Comparison of ENCODE assay signal across 23 mouse cellular contexts in genomic region chr1:56675253-56675652, GRCm38 (mm10). TPM values are rescaled to one million over a fixed set of nuclear protein-coding genes. Genes with fewer than 3 reads are reported as not detected.
"Had no signal": no experiment of that assay in that cellular context is flagged by ENCODE, and none has a peak within 500 bp of the region (broad histone marks: within the 10 kb centered on the region; RNA-seq: fewer than 3 reads in every experiment).

No protein-coding gene starts in this region.

- H3K4me2 ChIP-seq: intestine, embryonic 15.5 days; liver, embryonic 15.5 days; midbrain, embryonic 12.5 days; stomach, embryonic 15.5 days had no signal

- H3K4me1 ChIP-seq: intestine, embryonic 15.5 days; liver, embryonic 15.5 days; stomach, embryonic 15.5 days had no signal

- H3K9me3 ChIP-seq: intestine, embryonic 15.5 days; liver, embryonic 15.5 days; midbrain, embryonic 12.5 days; stomach, embryonic 15.5 days had no signal

- DNase-seq: left cerebral cortex, postnatal 4 days; lung, adult 2 months; lung, postnatal 36 days; right cerebral cortex, postnatal 4 days; spleen, adult 18-20 months; thymus, adult 2 months; thymus, postnatal 25 days had no signal

- H3K27me3 ChIP-seq: intestine, embryonic 15.5 days; liver, embryonic 15.5 days; midbrain, embryonic 12.5 days; stomach, embryonic 15.5 days had no signal

- H3K4me3 ChIP-seq: intestine, embryonic 15.5 days; layer of hippocampus, adult 2 months; liver, embryonic 15.5 days; midbrain, embryonic 12.5 days; stomach, embryonic 15.5 days had no signal

- H3K27ac ChIP-seq: intestine, embryonic 15.5 days; kidney, postnatal 0 days; layer of hippocampus, adult 2 months; liver, embryonic 15.5 days; midbrain, embryonic 12.5 days; stomach, embryonic 15.5 days had no signal

- H3K36me3 ChIP-seq: intestine, embryonic 15.5 days; liver, embryonic 15.5 days; midbrain, embryonic 12.5 days; stomach, embryonic 15.5 days had no signal

- H3K9ac ChIP-seq: intestine, embryonic 15.5 days; liver, embryonic 15.5 days; midbrain, embryonic 12.5 days; stomach, embryonic 15.5 days had no signal

- ATAC-seq: intestine, embryonic 15.5 days; lung, postnatal 0 days; midbrain, embryonic 16.5 days had no signal

RNA-seq across cellular contexts. Expression of gene Hsfy2, which starts 38.0 kb away (rescaled TPM):
- total RNA-seq: layer of hippocampus, adult 2 months; layer of hippocampus, postnatal 10 days; left cerebral cortex, adult 18-20 months; left cerebral cortex, postnatal 10 days; left cerebral cortex, postnatal 4 days; liver, adult 2 months; megakaryocyte progenitor cell, adult 5-6 weeks had no signal
- polyA plus RNA-seq: intestine, embryonic 15.5 days; kidney, adult 2 months; kidney, postnatal 0 days; liver, adult 2 months; liver, embryonic 15.5 days; lung, adult 2 months; lung, postnatal 0 days; midbrain, embryonic 12.5 days; midbrain, embryonic 16.5 days; neural tube, embryonic 14.5 days; stomach, embryonic 15.5 days; thymus, adult 2 months; urinary bladder, adult 2 months had no signal
